20 mouse cellular contexts compared by ENCODE assay signal in genomic region chr15:4247637-4248136, GRCm38 (mm10).
"Had no signal": no experiment of that assay in that cellular context is flagged by ENCODE, and none has a peak within 500 bp of the region (broad histone marks: within the 10 kb centered on the region; RNA-seq: fewer than 3 reads in every experiment).

No protein-coding gene starts in this region.

- DNase-seq: lung, postnatal 10 days; lung, postnatal 4 days; midbrain, embryonic 14.5 days; retina, postnatal 1 day; right cerebral cortex, adult 18-20 months; right cerebral cortex, postnatal 25 days; right cerebral cortex, postnatal 4 days; spleen, adult 18-20 months; thymus, adult 2 months; thymus, postnatal 25 days; thymus, postnatal 4 days had no signal

- H3K4me2 ChIP-seq: lung, embryonic 14.5 days; midbrain, embryonic 12.5 days; neural tube, embryonic 13.5 days; neural tube, embryonic 15.5 days; stomach, embryonic 15.5 days had no signal

- H3K27me3 ChIP-seq: midbrain, embryonic 12.5 days; neural tube, embryonic 13.5 days; neural tube, embryonic 15.5 days; stomach, embryonic 15.5 days had no signal

- H3K4me1 ChIP-seq: midbrain, embryonic 10.5 days; midbrain, embryonic 12.5 days; neural tube, embryonic 13.5 days; neural tube, embryonic 15.5 days; stomach, embryonic 15.5 days had no signal

- H3K9me3 ChIP-seq: midbrain, embryonic 10.5 days; midbrain, embryonic 12.5 days; neural tube, embryonic 13.5 days; neural tube, embryonic 15.5 days; stomach, embryonic 15.5 days had no signal

- H3K27ac ChIP-seq: midbrain, embryonic 10.5 days; midbrain, embryonic 12.5 days; neural tube, embryonic 13.5 days; neural tube, embryonic 15.5 days; stomach, embryonic 15.5 days; stomach, postnatal 0 days had no signal

- H3K4me3 ChIP-seq: midbrain, embryonic 10.5 days; midbrain, embryonic 12.5 days; myocyte; neural tube, embryonic 13.5 days; neural tube, embryonic 15.5 days; stomach, embryonic 15.5 days had no signal

- H3K9ac ChIP-seq: lung, embryonic 14.5 days; midbrain, embryonic 12.5 days; neural tube, embryonic 13.5 days; neural tube, embryonic 15.5 days; stomach, embryonic 15.5 days had no signal

- H3K36me3 ChIP-seq: midbrain, embryonic 10.5 days; midbrain, embryonic 12.5 days; neural tube, embryonic 13.5 days; neural tube, embryonic 15.5 days; stomach, embryonic 15.5 days had no signal

- ATAC-seq: midbrain, embryonic 16.5 days had no signal
